Mouse (Mus musculus) olfactory bulb, adult 2 months (tissue): ENCODE results near the gene Manba. TPM values are rescaled to one million over a fixed set of nuclear protein-coding genes. Genes with fewer than 3 reads are reported as not detected.

Source experiments
- H3K27ac ChIP-seq: fragments of 200-500 bp; 2 replicates; pipeline ENCODE4 v1.5.1; 2012; ENCODE audit warnings: low read depth, low read length; ENCODE audit not compliant: insufficient read depth
- H3K4me1 ChIP-seq: fragments of 200-500 bp; 2 replicates; pipeline ENCODE4 v1.6.1; 2012; ENCODE audit warnings: low read length; ENCODE audit not compliant: control insufficient read depth, insufficient read depth
- H3K4me3 ChIP-seq: fragments of 200-500 bp; 2 replicates; pipeline ENCODE4 v1.5.1; 2012; ENCODE audit warnings: mild to moderate bottlenecking, low read depth, low read length, moderate library complexity; ENCODE audit not compliant: insufficient read depth
- CTCF ChIP-seq: fragments of 200-500 bp; IDR thresholded peaks from 2 replicates; pipeline ENCODE4 v1.5.1; 2012; ENCODE audit warnings: low read depth, mild to moderate bottlenecking, low read length, moderate library complexity; ENCODE audit not compliant: insufficient read depth
- POLR2A ChIP-seq: fragments of 200-500 bp; IDR thresholded peaks from 2 replicates; pipeline ENCODE4 v1.6.1; 2012; ENCODE audit warnings: mild to moderate bottlenecking, low read depth, low read length, moderate library complexity; ENCODE audit not compliant: insufficient read depth
- WGBS: fragments of 180-500 bp; shearing (Covaris S2); methylation state at CpG from one replicate; pipeline ENCODE4 v1.1.7; 2018; 5-methylcytosine and 5-hydroxymethylcytosine counted together
- polyA plus RNA-seq: library from polyadenylated mRNA; stranded (reverse); fragments of >200 nt; gene quantifications from 2 replicates; pipeline ENCODE4 v1.2.4, GENCODE M21; 2012; ENCODE audit warnings: low replicate concordance; ENCODE audit not compliant: missing spikeins, insufficient read depth, insufficient read length

Gene Manba
- polyA plus RNA-seq, 1 experiment: not detected

GRCm38 (mm10) chr3:135531762-135532161 is 46.4 kb downstream of the Manba start:
- WGBS: 82% methylated on average over 2 of the region's 2 CpGs
- no peak for TF ChIP-seq CTCF
- H3K4me1 ChIP-seq: no peaks in the 10 kb centered on the region
- no peak overlapping the region for H3K4me3 ChIP-seq
- H3K27ac ChIP-seq: no peak overlapping the region

GRCm38 (mm10) chr3:135534103-135534502 is 48.7 kb downstream of the Manba start:
- WGBS: 82% methylated on average over 4 of the region's 5 CpGs
- Histone ChIP-seq H3K27ac (no peak overlapping the region), H3K4me3 (no peak overlapping the region), H3K4me1 (no peaks in the 10 kb centered on the region)
- no peak for TF ChIP-seq CTCF
- no peak for TF ChIP-seq POLR2A

DNA sequence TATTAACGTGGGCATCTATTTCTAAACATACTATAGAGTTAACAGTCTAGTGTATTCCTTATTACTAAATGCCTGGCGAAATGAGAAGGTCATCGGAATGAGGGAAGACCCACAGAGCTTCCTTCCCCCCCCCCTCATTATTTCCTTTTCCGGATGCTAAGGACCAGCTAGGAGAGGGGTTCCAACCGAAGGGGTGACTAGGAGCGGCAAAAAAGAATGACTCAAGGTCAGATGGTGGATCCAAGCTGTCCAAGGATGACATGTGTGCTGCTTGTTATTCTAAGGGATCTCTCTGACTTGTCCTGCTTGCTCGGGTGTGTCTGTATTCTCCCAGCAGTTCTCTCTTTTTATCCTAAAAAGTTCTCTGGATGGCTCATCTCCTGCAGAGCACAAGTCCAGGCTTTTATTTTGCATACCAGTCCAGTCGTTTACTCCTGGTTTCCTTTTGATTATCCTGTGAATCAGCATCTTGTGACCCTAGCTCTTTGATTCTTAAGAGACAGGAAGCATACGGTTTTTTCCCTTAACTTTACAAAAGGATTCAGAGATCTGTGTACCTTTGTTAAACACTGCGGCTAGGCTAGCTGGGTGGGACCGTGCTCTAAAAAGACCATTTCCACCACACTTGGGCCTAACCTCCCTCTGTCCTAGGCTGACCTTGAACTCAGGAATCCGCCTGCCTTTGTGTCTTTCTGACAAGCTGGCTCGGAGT is 61.0 kb downstream of the Manba start:
- TF ChIP-seq POLR2A (no peak), CTCF (no peak)
- WGBS: 78% methylated on average over 13 of the region's 13 CpGs

GRCm38 (mm10) chr3:135547298-135547697 is 61.9 kb downstream of the Manba start:
- no peak for TF ChIP-seq CTCF
- no peak for TF ChIP-seq POLR2A
- Histone ChIP-seq H3K4me3 (no peak overlapping the region), H3K4me1 (no peaks in the 10 kb centered on the region), H3K27ac (no peak overlapping the region)
- WGBS: 69% methylated on average over 8 of the region's 8 CpGs

More for the DNA sequence above, 61.0 kb downstream of the Manba start:
- no peak overlapping the region for H3K4me3 ChIP-seq
- H3K27ac ChIP-seq: no peak overlapping the region
- H3K4me1 ChIP-seq: no peaks in the 10 kb centered on the region

GRCm38 (mm10) chr3:135552874-135553273 is 67.5 kb downstream of the Manba start:
- TF ChIP-seq CTCF (no peak), POLR2A (no peak)
- no peak overlapping the region for H3K4me3 ChIP-seq
- no peaks in the 10 kb centered on the region for H3K4me1 ChIP-seq
- WGBS: 77% methylated on average over 5 of the region's 5 CpGs
- no peak overlapping the region for H3K27ac ChIP-seq

DNA sequence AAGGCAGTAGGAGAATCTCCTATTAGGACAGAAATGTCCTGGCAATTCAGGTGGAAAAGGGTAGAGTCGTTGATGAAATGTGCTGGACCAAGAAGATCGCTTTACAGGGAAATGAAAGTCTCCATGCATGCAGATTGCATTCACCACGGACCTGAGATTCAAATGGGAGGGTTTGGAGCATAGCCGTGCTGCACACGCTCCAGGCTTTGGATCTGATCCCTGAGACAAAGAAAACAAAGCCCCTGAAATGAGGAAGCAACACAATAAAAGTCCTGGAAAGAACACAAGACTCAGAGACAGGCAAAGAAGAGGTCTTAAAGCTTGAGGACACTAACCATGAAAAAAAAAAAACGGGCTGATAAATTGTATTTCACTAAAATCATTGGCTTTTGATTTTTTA is 69.8 kb downstream of the Manba start:
- 67% methylated on average over 6 of the region's 6 CpGs for WGBS
- H3K4me3 ChIP-seq: no peak overlapping the region

GRCm38 (mm10) chr3:135556052-135556587 is 70.7 kb downstream of the Manba start:
- Histone ChIP-seq H3K4me3 (no peak overlapping the region), H3K4me1 (no peaks in the 10 kb centered on the region), H3K27ac (no peak overlapping the region)
- TF ChIP-seq CTCF (no peak), POLR2A (no peak)
- WGBS: 55% methylated on average over 7 of the region's 7 CpGs

More for the DNA sequence above, 69.8 kb downstream of the Manba start:
- no peak for TF ChIP-seq CTCF
- TF ChIP-seq POLR2A: no peak
- no peak overlapping the region for H3K27ac ChIP-seq
- no peaks in the 10 kb centered on the region for H3K4me1 ChIP-seq

DNA sequence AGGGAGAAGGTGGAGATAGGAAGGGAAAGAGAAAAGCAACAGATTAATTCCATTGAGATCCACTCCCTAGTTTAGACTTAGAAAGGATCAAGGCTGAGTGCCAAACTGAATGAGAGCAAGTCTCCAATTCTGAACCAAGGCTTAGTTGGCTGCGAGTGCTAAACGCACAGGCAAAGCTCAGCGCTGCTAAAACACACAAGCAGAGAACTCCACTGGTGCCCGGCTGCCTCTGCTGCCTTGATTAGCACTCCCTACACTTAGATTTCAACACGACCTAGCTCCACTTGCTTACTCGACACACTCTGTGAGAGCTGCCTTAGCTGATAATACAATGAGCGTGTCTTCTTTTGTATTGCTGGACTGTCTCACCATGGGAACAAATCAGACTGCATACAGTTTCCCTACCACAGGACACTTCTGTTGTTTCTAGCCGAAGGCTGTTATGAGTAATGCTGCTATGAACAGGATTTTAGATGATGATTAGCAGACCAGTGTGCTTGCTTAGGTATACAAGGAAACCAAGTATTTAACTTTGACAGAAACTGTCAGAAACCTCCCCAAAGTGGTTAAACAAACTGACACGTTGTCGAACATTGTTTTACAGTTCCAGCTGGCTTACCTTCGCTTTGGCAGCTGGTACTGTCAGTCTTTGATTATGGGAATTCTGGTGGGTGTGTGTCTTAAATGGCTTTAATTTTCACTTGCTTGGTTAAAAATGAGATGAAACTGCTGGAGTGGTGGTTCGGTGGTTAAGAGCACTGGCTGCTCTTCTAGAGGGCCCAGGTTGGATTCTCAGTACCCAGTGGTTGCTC is 71.6 kb downstream of the Manba start:
- Histone ChIP-seq H3K4me1 (no peaks in the 10 kb centered on the region), H3K27ac (no peak overlapping the region), H3K4me3 (no peak overlapping the region)
- no peak for TF ChIP-seq CTCF
- WGBS: 57% methylated on average over 12 of the region's 12 CpGs

- H3K27ac ChIP-seq: no peak overlapping the region
- TF ChIP-seq CTCF (no peak), POLR2A (no peak)
- no peaks in the 10 kb centered on the region for H3K4me1 ChIP-seq
- no peak overlapping the region for H3K4me3 ChIP-seq
- 80% methylated on average over 7 of the region's 7 CpGs for WGBS
Observed at GRCm38 (mm10) chr3:135562036-135562435, 76.6 kb downstream of the Manba start.
